In the genomic region with DNA sequence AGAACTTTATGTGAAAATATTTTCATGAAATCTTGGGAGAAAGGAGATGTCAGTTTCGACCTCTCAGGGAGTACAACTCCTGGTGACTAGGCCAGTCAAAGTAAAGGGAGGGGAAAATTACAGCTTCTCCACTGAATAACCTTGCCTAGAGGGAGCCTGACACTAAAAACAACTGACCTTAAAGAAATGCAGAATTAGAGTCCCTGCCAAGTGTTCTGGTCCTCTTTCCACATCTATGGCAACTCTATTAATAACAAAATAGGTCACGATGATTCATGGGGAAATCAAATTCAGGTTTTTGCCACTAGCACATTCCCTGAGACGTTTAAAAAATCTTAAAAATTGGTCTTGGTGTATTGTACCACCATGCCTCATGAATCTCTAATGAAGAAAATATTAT, we compare ENCODE assay signal across 20 mouse cellular contexts. TPM values are rescaled to one million over a fixed set of nuclear protein-coding genes. Genes with fewer than 3 reads are reported as not detected.
DNase-seq lines count a peak whose midpoint lies in the region.
"Had no signal": no experiment of that assay in that cellular context is flagged by ENCODE, and none has a peak within 500 bp of the region (broad histone marks: within the 10 kb centered on the region; RNA-seq: fewer than 3 reads in every experiment).

No protein-coding gene starts in this region.

- intact Hi-C loops in gastrocnemius, postnatal 36 days (cut with DNase I): no loop called here

- peak; percentile 20 for DNase-seq in adrenal gland, adult 2 months
- DNase-seq in adrenal gland, postnatal 36 days: no peak
- peak; percentile 25 for DNase-seq in gastrocnemius, adult 18-20 months (ENCODE audit: low spot score)
- no peak for DNase-seq in gastrocnemius, postnatal 36 days
- DNase-seq in heart, adult 8-10 months (ENCODE audit: low spot score): peak; percentile 27
- no peak for DNase-seq in heart, adult 11 months
- DNase-seq in skeletal muscle tissue, adult 2 months (ENCODE audit: low read depth, low spot score): peak; percentile 48
- no peak for DNase-seq in left cerebral cortex, adult 11 months (ENCODE audit: low spot score)
- DNase-seq: cerebellum, adult 11 months; cerebellum, adult 9-11 months; cerebellum, postnatal 25 days; gastrocnemius, postnatal 10 days; heart, postnatal 10 days; heart, postnatal 4 days; kidney, adult 18-20 months had no signal

RNA-seq across cellular contexts. Expression of gene Mlip, which starts 34.4 kb away (rescaled TPM):
- total RNA-seq in adrenal gland, adult 2 months (2021): 1 to 10 TPM in 1 of 2 experiments, under 1 TPM in 1; 0.84 to 2.3 TPM
- polyA plus RNA-seq in adrenal gland, adult 2 months (2012; rRNA removed): not detected in 2 replicates
- 1 to 10 TPM in 1 of 2 experiments, under 1 TPM in 1; 0.63 to 1.6 TPM for total RNA-seq in adrenal gland, postnatal 36 days (2021)
- total RNA-seq in gastrocnemius, adult 18-20 months (2021): 100 to 1,000 TPM in 1 of 2 experiments, 10 to 100 TPM in 1; 88.0 to 103 TPM
- total RNA-seq in gastrocnemius, postnatal 36 days (2021): 10 to 100 TPM; 75.2 to 97.9 TPM
- total RNA-seq in heart, adult 8-10 months (2022): 100 to 1,000 TPM; 140 to 171 (median 168) TPM
- total RNA-seq: common myeloid progenitor, adult 5-6 weeks; ES-E14 had no signal
- polyA plus RNA-seq: forebrain, embryonic 10.5 days; kidney, embryonic 14.5 days; Patski had no signal

Comparison
In these comparisons a context has a peak if more than half of its experiments do, and no peak if none do; other contexts are left out.
1. DNase-seq: peak in adrenal gland, adult 2 months (single experiment), gastrocnemius, adult 18-20 months (single experiment), heart, adult 8-10 months (single experiment) and skeletal muscle tissue, adult 2 months (single experiment); none in adrenal gland, postnatal 36 days (0 of 2), gastrocnemius, postnatal 36 days (0 of 2), heart, adult 11 months (single experiment) and left cerebral cortex, adult 11 months (single experiment).
2. RNA of gene Mlip, which starts 34.4 kb away (total RNA-seq): 140 to 171 TPM in heart, adult 8-10 months, 88.0 to 103 TPM in gastrocnemius, adult 18-20 months and 75.2 to 97.9 TPM in gastrocnemius, postnatal 36 days; 0.84 to 2.3 TPM in adrenal gland, adult 2 months and 0.63 to 1.6 TPM in adrenal gland, postnatal 36 days; every median in the first group is over 10 times any median in the second.